Mouse (Mus musculus): ENCODE results near the gene Tmprss6. TPM values are rescaled to one million over a fixed set of nuclear protein-coding genes. Genes with fewer than 3 reads are reported as not detected.

Tmprss6 gene
- polyA plus RNA-seq, 1 experiment, result 0.11 TPM

DNA sequence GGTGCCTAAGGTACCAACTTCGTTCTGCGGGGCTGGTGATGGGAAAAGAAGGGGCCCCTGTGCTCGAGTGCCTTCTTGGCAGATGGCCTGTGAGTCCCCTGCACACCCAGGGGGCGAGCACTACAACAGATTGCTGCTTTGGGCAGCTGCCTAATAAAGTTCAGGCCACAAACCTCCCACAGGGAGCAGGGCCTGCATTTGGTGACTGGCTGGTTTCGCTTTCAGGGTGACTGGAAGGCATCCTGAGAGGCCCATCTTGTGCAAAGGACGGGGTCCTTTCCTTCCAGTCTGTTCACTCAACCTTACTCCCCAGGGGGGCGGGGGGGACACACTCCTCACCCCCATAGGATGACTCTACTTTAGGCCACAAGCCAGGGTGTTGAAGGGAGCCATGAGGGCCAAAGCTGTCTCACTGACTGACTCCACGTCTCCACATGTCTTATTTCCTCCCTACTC, 41.7 kb upstream of the Tmprss6 start:
- no peaks in the 10 kb centered on the region for H3K36me3 ChIP-seq (ENCODE audit: control insufficient read depth, insufficient read depth, low read length)
- no peak overlapping the region for H3K4me3 ChIP-seq (ENCODE audit: low read depth, low read length)
- peak overlapping the region; percentile 10; the same call in 1 of the 2 replicates for H3K27ac ChIP-seq (ENCODE audit: insufficient read depth, low read depth, low read length)
- no peak for TF ChIP-seq POLR2A (IDR thresholded peaks at IDR 0.05; ENCODE audit: low read depth, low read length)
- TF ChIP-seq CTCF (IDR thresholded peaks at IDR 0.05; ENCODE audit: extremely low read depth, insufficient read length, insufficient replicate concordance, low read depth, low read length), result no peak
- peaks cover 7% of the 10 kb centered on the region; the same call in 1 of the 2 replicates for H3K4me1 ChIP-seq (ENCODE audit: control insufficient read depth, insufficient read depth, insufficient read length, low read length)
- H3K27me3 ChIP-seq (ENCODE audit: control insufficient read depth, insufficient read depth, low read length), result no peaks in the 10 kb centered on the region
- 60% methylated on average over 8 of the region's 8 CpGs for WGBS

DNA sequence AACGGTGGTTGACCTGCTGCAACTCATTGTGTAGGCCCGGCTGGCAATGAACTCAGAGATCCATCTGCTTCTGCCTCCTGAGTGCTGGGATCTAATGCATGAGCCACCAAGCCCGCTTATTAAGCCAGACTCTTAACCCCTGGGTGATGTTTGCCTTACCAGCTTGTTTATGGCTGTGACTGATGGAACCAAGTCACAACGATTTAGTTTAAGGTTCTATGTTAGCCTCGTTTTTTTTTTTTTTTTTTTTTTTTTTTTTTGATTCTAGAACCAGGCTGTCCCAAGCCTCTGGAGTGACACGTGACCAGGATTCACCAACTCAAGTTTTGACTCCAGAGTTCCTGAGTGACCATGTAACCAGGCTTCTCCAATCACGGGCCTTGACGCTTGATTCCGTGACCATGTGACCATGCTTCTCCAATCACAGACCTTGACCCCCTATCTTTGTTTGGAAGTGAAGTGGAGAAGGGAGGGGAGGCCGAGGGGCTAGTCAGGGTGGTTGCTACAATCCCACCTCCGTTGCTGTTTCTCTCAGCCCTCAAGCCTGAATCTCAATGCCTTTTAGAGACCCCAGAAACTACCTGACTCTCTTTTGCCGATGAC, 41.0 kb upstream of the Tmprss6 start:
- Histone ChIP-seq H3K4me1 (ENCODE audit: control insufficient read depth, insufficient read depth, insufficient read length, low read length) (peaks cover 7% of the 10 kb centered on the region; the same call in 1 of the 2 replicates), H3K27me3 (ENCODE audit: control insufficient read depth, insufficient read depth, low read length) (no peaks in the 10 kb centered on the region), H3K4me3 (ENCODE audit: low read depth, low read length) (no peak overlapping the region), H3K27ac (ENCODE audit: insufficient read depth, low read depth, low read length) (no peak overlapping the region), H3K36me3 (ENCODE audit: control insufficient read depth, insufficient read depth, low read length) (no peaks in the 10 kb centered on the region)
- 63% methylated on average over 12 of the region's 12 CpGs for WGBS
- TF ChIP-seq CTCF (IDR thresholded peaks at IDR 0.05; ENCODE audit: extremely low read depth, insufficient read length, insufficient replicate concordance, low read depth, low read length) (no peak), POLR2A (IDR thresholded peaks at IDR 0.05; ENCODE audit: low read depth, low read length) (no peak)

DNA sequence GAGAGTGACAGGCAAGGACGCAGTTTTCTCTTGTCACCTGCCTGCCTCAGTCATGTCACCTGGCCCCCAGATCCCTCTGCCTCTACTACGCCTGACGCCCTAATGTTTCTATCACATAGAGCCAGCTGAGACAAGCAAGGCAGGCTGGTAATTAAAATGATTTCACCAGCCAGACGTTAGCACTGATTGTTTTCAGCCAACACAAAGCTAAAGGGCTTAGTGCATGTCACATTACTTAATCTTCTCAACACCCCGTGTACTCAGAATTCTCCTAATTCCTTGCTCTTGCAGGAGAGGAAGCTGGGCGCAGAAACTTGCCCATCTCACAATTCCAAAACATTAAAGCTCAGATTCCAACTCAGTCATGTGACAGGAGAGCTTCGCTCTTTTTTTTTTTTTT, 40.0 kb upstream of the Tmprss6 start:
- peaks cover 6% of the 10 kb centered on the region; the same call in 1 of the 2 replicates for H3K4me1 ChIP-seq (ENCODE audit: control insufficient read depth, insufficient read depth, insufficient read length, low read length)
- no peaks in the 10 kb centered on the region for H3K36me3 ChIP-seq (ENCODE audit: control insufficient read depth, insufficient read depth, low read length)
- TF ChIP-seq CTCF (IDR thresholded peaks at IDR 0.05; ENCODE audit: extremely low read depth, insufficient read length, insufficient replicate concordance, low read depth, low read length) (no peak), POLR2A (IDR thresholded peaks at IDR 0.05; ENCODE audit: low read depth, low read length) (no peak)
- H3K27me3 ChIP-seq (ENCODE audit: control insufficient read depth, insufficient read depth, low read length), result no peaks in the 10 kb centered on the region
- no peak overlapping the region for H3K27ac ChIP-seq (ENCODE audit: insufficient read depth, low read depth, low read length)
- no peak overlapping the region for H3K4me3 ChIP-seq (ENCODE audit: low read depth, low read length)
- WGBS, result 78% methylated on average over 7 of the region's 7 CpGs

DNA sequence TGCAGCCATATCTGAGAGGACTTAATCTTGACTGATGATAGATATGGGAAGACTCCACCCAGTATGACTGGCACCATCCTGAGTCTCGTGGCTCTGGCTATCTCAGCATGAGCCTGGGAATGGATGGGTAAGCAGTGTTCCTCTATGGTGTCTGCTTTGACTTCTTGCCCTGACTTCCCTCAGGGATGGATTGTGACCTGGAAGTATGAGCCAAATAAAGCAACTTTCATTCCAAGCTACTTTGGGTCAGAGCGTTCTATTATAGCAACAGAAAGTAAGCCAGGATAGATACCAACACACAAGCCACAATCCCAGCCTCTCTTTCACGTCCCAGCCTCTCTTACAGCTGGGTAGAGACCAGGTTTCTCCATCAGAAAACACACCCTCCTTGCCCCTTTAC, 37.1 kb upstream of the Tmprss6 start:
- H3K27ac ChIP-seq (ENCODE audit: insufficient read depth, low read depth, low read length), result no peak overlapping the region
- 74% methylated on average over 3 of the region's 3 CpGs for WGBS
- TF ChIP-seq CTCF (IDR thresholded peaks at IDR 0.05; ENCODE audit: extremely low read depth, insufficient read length, insufficient replicate concordance, low read depth, low read length) (no peak), POLR2A (IDR thresholded peaks at IDR 0.05; ENCODE audit: low read depth, low read length) (no peak)
- no peaks in the 10 kb centered on the region for H3K27me3 ChIP-seq (ENCODE audit: control insufficient read depth, insufficient read depth, low read length)
- H3K36me3 ChIP-seq (ENCODE audit: control insufficient read depth, insufficient read depth, low read length), result no peaks in the 10 kb centered on the region
- no peaks in the 10 kb centered on the region for H3K4me1 ChIP-seq (ENCODE audit: control insufficient read depth, insufficient read depth, insufficient read length, low read length)
- no peak overlapping the region for H3K4me3 ChIP-seq (ENCODE audit: low read depth, low read length)

DNA sequence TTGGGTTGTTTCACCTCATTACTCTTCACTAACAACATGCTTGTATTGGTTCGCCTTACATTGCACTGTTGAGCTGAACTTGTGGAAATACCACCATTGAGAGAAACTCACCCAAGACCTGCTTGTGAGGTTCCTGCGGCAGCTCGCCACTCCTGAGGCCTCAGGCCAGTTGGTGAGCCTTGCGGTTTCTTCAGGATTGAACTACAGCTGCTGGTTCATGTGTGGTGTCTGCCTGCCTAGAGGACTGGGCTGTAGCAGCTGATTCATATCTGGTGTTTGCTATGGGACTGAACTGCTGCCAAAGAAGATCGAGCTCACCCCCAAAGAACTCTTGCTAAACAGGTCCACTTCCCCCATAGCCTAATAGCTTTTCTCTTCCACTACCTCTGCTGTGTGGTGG, 36.4 kb upstream of the Tmprss6 start:
- Histone ChIP-seq H3K4me3 (ENCODE audit: low read depth, low read length) (no peak overlapping the region), H3K36me3 (ENCODE audit: control insufficient read depth, insufficient read depth, low read length) (no peaks in the 10 kb centered on the region), H3K27ac (ENCODE audit: insufficient read depth, low read depth, low read length) (no peak overlapping the region), H3K27me3 (ENCODE audit: control insufficient read depth, insufficient read depth, low read length) (no peaks in the 10 kb centered on the region), H3K4me1 (ENCODE audit: control insufficient read depth, insufficient read depth, insufficient read length, low read length) (no peaks in the 10 kb centered on the region)
- TF ChIP-seq CTCF (IDR thresholded peaks at IDR 0.05; ENCODE audit: extremely low read depth, insufficient read length, insufficient replicate concordance, low read depth, low read length), result no peak
- no peak for TF ChIP-seq POLR2A (IDR thresholded peaks at IDR 0.05; ENCODE audit: low read depth, low read length)
- 91% methylated on average over 5 of the region's 5 CpGs for WGBS

DNA sequence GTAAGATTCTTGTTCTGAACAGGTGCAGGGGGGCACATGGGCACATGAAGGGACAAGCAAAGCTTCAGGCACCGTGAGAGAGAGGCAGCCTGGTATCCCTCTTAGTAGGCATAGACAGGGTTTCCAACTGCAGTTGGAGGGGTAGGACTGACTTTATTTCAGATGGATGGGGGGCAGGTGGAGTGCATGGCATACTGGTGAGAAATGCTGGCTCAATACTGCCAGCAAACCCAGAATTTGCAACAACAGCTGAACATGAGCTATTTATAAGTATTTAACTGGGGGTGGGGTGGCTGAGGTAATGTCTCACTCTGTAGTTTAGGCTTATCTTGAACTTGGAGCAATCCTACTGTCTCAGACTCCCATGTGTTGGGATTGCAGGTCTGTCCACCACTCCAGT, 35.6 kb upstream of the Tmprss6 start:
- 81% methylated on average over 1 of the region's 1 CpGs for WGBS
- TF ChIP-seq POLR2A (IDR thresholded peaks at IDR 0.05; ENCODE audit: low read depth, low read length) (no peak), CTCF (IDR thresholded peaks at IDR 0.05; ENCODE audit: extremely low read depth, insufficient read length, insufficient replicate concordance, low read depth, low read length) (no peak)
- no peak overlapping the region for H3K4me3 ChIP-seq (ENCODE audit: low read depth, low read length)
- no peaks in the 10 kb centered on the region for H3K4me1 ChIP-seq (ENCODE audit: control insufficient read depth, insufficient read depth, insufficient read length, low read length)
- no peaks in the 10 kb centered on the region for H3K36me3 ChIP-seq (ENCODE audit: control insufficient read depth, insufficient read depth, low read length)
- no peaks in the 10 kb centered on the region for H3K27me3 ChIP-seq (ENCODE audit: control insufficient read depth, insufficient read depth, low read length)
- no peak overlapping the region for H3K27ac ChIP-seq (ENCODE audit: insufficient read depth, low read depth, low read length)

DNA sequence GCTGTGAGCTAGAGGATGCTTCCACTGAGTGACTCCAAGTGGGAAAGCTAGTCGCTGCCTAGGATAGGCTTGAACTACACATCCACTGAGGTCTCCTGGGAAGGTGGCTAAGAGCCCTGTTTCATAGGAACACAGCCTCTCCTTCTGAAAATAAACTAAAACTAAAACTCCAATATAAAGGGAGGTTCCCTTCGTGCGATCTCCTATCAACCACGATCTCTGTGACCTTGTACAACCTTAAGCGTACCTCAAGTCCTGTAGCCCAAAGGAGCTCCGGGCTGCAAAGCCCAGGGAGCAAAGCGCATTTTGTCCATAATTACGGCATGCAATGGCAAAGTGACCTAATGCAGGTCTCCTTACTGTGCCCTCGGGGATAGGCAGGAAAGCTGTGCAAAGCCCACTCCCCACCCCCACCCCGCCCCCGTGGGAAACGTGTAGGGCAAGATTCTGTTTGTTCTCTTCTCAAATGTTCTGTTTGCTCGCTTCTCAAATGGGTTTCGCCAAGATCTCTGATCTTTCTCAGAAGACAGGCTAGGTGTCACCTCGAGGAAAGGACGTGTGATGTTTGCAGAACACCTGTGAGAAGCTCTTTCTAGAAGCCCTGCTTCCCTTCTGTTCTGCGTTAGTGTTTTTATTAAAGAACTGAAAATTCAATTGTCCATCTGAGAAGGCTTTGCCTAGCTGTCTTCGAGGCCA, 34.2 kb upstream of the Tmprss6 start:
- no peak overlapping the region for H3K4me3 ChIP-seq (ENCODE audit: low read depth, low read length)
- TF ChIP-seq CTCF (IDR thresholded peaks at IDR 0.05; ENCODE audit: extremely low read depth, insufficient read length, insufficient replicate concordance, low read depth, low read length) (no peak), POLR2A (IDR thresholded peaks at IDR 0.05; ENCODE audit: low read depth, low read length) (no peak)
- no peaks in the 10 kb centered on the region for H3K4me1 ChIP-seq (ENCODE audit: control insufficient read depth, insufficient read depth, insufficient read length, low read length)
- H3K36me3 ChIP-seq (ENCODE audit: control insufficient read depth, insufficient read depth, low read length), result no peaks in the 10 kb centered on the region
- no peaks in the 10 kb centered on the region for H3K27me3 ChIP-seq (ENCODE audit: control insufficient read depth, insufficient read depth, low read length)
- H3K27ac ChIP-seq (ENCODE audit: insufficient read depth, low read depth, low read length), result no peak overlapping the region
- WGBS, result 45% methylated on average over 18 of the region's 18 CpGs

All from small intestine, adult 2 months (tissue).